ENCODE assay signal across 23 mouse cellular contexts in the genomic region with DNA sequence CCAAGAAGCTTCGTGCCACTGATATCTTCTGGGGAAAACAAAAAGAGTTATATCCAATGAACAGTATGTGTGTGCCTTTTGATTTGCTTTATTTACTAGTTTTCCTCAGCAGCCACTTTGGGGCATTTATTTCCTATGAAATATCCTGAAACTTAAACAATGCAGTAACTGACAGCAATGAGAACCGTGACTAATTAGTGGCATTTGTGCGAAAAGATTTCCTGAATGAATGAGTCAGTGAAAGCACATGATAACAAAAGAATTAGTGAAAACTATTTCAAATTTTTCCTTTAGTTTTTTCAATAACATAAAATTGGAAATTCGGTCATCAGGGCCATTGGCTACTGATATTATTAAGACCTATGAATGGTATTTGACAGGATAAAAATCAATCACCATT.
DNase-seq lines count a peak whose midpoint lies in the region; ATAC-seq and TF ChIP-seq lines count a peak whose summit lies in the region.
"Had no signal": no experiment of that assay in that cellular context is flagged by ENCODE, and none has a peak within 500 bp of the region (broad histone marks: within the 10 kb centered on the region; RNA-seq: fewer than 3 reads in every experiment).

No protein-coding gene starts in this region.

- no peaks in the 10 kb centered on the region for H3K27me3 ChIP-seq in hindbrain, embryonic 11.5 days (ENCODE audit: control insufficient read depth, insufficient read depth, low read length)
- H3K27me3 ChIP-seq in hindbrain, postnatal 0 days (ENCODE audit: insufficient read depth, low read length): no peaks in the 10 kb centered on the region
- no peaks in the 10 kb centered on the region for H3K27me3 ChIP-seq in forebrain, embryonic 14.5 days (replicated peaks; ENCODE audit: control insufficient read depth, insufficient read depth, low read length)
- H3K27me3 ChIP-seq: CH12.LX, Patski had no signal

- no peak overlapping the region for H3K9ac ChIP-seq in hindbrain, embryonic 11.5 days (ENCODE audit: low read depth, low read length)
- H3K9ac ChIP-seq in hindbrain, postnatal 0 days (replicated peaks; ENCODE audit: low read length): no peak overlapping the region
- no peak overlapping the region for H3K9ac ChIP-seq in forebrain, embryonic 14.5 days (ENCODE audit: low read length)

- no peak for TF ChIP-seq CTCF in hindbrain, postnatal 0 days (IDR thresholded peaks at IDR 0.05; ENCODE audit: low read depth)

- H3K9me3 ChIP-seq in hindbrain, embryonic 11.5 days (ENCODE audit: control insufficient read depth, low read length): no peaks in the 10 kb centered on the region
- H3K9me3 ChIP-seq in hindbrain, postnatal 0 days (ENCODE audit: low read length): no peaks in the 10 kb centered on the region
- no peaks in the 10 kb centered on the region for H3K9me3 ChIP-seq in forebrain, embryonic 14.5 days (replicated peaks; ENCODE audit: control insufficient read depth, low read length)
- H3K9me3 ChIP-seq: G1E had no signal

- H3K4me2 ChIP-seq in hindbrain, embryonic 11.5 days (replicated peaks; ENCODE audit: low read depth, low read length): no peak overlapping the region
- no peak overlapping the region for H3K4me2 ChIP-seq in hindbrain, postnatal 0 days (ENCODE audit: low read depth, low read length)
- no peak overlapping the region for H3K4me2 ChIP-seq in forebrain, embryonic 14.5 days (ENCODE audit: low read length)

- H3K4me3 ChIP-seq in hindbrain, embryonic 11.5 days (ENCODE audit: low read depth, low read length): no peak overlapping the region
- no peak overlapping the region for H3K4me3 ChIP-seq in hindbrain, postnatal 0 days (ENCODE audit: low read length)
- H3K4me3 ChIP-seq in forebrain, embryonic 14.5 days (ENCODE audit: low read depth, low read length): no peak overlapping the region

- H3K27ac ChIP-seq in hindbrain, embryonic 11.5 days (ENCODE audit: low read depth, low read length): no peak overlapping the region
- H3K27ac ChIP-seq in hindbrain, postnatal 0 days: no peak overlapping the region
- no peak overlapping the region for H3K27ac ChIP-seq in forebrain, embryonic 14.5 days (ENCODE audit: low read depth, low read length)

- H3K4me1 ChIP-seq in hindbrain, embryonic 11.5 days (replicated peaks; ENCODE audit: control insufficient read depth, insufficient read depth, low read length): no peaks in the 10 kb centered on the region
- no peaks in the 10 kb centered on the region for H3K4me1 ChIP-seq in hindbrain, postnatal 0 days (ENCODE audit: insufficient read depth, low read length)
- no peaks in the 10 kb centered on the region for H3K4me1 ChIP-seq in forebrain, embryonic 14.5 days (ENCODE audit: control insufficient read depth, insufficient read depth, low read length)

- WGBS in hindbrain, embryonic 11.5 days: 62% methylated on average over 4 of the region's 4 CpGs
- WGBS in hindbrain, postnatal 0 days: 39% methylated on average over 4 of the region's 4 CpGs
- WGBS in forebrain, embryonic 14.5 days: 62% methylated on average over 4 of the region's 4 CpGs

- DNase-seq in hindbrain, embryonic 11.5 days (ENCODE audit: low spot score): no peak
- no peak for DNase-seq in hindbrain, postnatal 0 days (ENCODE audit: low spot score)
- DNase-seq in 3T3-L1 (ENCODE audit: low read depth, low spot score): peak; percentile 51
- DNase-seq in Muller cell, postnatal 12 days (ENCODE audit: inconsistent ontology term): peak; percentile 65
- DNase-seq in forebrain, embryonic 14.5 days (ENCODE audit: low spot score): no peak
- DNase-seq in heart, adult 8-10 months (ENCODE audit: low spot score): no peak
- DNase-seq: adrenal gland, adult 2 months; adrenal gland, adult 8-10 months; adrenal gland, postnatal 10 days; adrenal gland, postnatal 14 days; adrenal gland, postnatal 25 days; adrenal gland, postnatal 36 days; B cell, adult 2 months; cerebellum, adult 11 months; cerebellum, adult 11-12 months; cerebellum, adult 18-20 months; cerebellum, adult 2 months; cerebellum, adult 8-10 months had no signal

- ATAC-seq in hindbrain, embryonic 11.5 days (ENCODE audit: low FRiP score): 0 out of 2 replicates have a peak, but pooled peaks have one; percentile 25
- ATAC-seq in hindbrain, postnatal 0 days: no peak
- no peak for ATAC-seq in forebrain, embryonic 14.5 days
- ATAC-seq: activated CD4-positive, CD25-positive, alpha-beta regulatory T cell, adult 4 months; CD4-positive, CD25-positive, alpha-beta regulatory T cell, adult 4 months; Patski had no signal

- no peaks in the 10 kb centered on the region for H3K36me3 ChIP-seq in hindbrain, embryonic 11.5 days (ENCODE audit: control insufficient read depth, insufficient read depth, low read length)
- no peaks in the 10 kb centered on the region for H3K36me3 ChIP-seq in hindbrain, postnatal 0 days (ENCODE audit: insufficient read depth, low read length)
- H3K36me3 ChIP-seq in forebrain, embryonic 14.5 days (ENCODE audit: control insufficient read depth, insufficient read depth, low read length): no peaks in the 10 kb centered on the region
- H3K36me3 ChIP-seq: G1E had no signal

Comparison
In these comparisons a context has a peak if more than half of its experiments do, and no peak if none do; other contexts are left out.
1. DNase-seq: peak in 3T3-L1 (single experiment) and Muller cell, postnatal 12 days (single experiment); none in hindbrain, embryonic 11.5 days (single experiment), hindbrain, postnatal 0 days (single experiment), forebrain, embryonic 14.5 days (single experiment) and heart, adult 8-10 months (single experiment).